Mouse (Mus musculus): ENCODE data around the gene Ip6k1. TPM values are rescaled to one million over a fixed set of nuclear protein-coding genes. Genes with fewer than 3 reads are reported as not detected.
A peak's percentile ranks its signal among the peaks of the same experiment; 100 is the strongest.

Gene Ip6k1
- 100 to 1,000 TPM; 175 to 179 TPM for total RNA-seq (2021)
- long read RNA-seq, experiment 1, full-length matches to known transcripts: 144 of 235 reads
- long read RNA-seq, experiment 1, partial matches to known transcripts: 49 of 235 reads
- long read RNA-seq, experiment 1, other reads (novel, unspliced or antisense): 42 of 235 reads
- long read RNA-seq, experiment 2, full-length matches to known transcripts: 99 of 187 reads
- long read RNA-seq, experiment 2, partial matches to known transcripts: 46 of 187 reads
- long read RNA-seq, experiment 2, other reads (novel, unspliced or antisense): 42 of 187 reads

- DNase-seq (ENCODE audit: low spot score in 2 of 2): peak; percentile 100
- intact Hi-C loops (cut with DNase I): no loop called here
Measured at GRCm38 (mm10) chr9:108001922-108002770, at the start of gene Ip6k1. Gene Ip6k1 (plus strand): TSS chr9:108002501.

GRCm38 (mm10) chr9:107955613-107956289, 46.5 kb upstream of the Ip6k1 start:
- intact Hi-C loops (cut with DNase I): no loop called here
- DNase-seq (ENCODE audit: low spot score in 2 of 2): no peak

DNA sequence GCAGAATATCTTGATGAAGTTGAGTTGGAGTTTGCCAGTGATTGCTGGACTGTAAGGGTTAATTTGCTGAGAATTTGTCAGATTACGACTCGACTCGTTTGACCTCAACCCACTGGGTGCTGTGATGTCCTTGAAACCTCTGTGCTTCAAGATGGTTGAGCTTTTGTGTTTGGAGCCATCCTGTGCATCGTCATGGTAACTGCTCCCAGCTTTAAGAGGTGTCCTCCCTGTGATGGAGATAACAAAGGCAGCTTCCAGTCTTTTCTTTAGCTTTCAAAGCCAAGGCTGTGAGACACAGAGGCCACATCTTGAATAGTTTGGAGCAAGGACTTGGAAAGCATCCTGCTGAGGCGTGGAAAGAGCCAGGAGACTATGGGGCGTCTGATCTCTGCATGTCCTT, 45.2 kb upstream of the Ip6k1 start:
- intact Hi-C loops (cut with DNase I): no loop called here
- DNase-seq (ENCODE audit: low spot score in 2 of 2): no peak

DNA sequence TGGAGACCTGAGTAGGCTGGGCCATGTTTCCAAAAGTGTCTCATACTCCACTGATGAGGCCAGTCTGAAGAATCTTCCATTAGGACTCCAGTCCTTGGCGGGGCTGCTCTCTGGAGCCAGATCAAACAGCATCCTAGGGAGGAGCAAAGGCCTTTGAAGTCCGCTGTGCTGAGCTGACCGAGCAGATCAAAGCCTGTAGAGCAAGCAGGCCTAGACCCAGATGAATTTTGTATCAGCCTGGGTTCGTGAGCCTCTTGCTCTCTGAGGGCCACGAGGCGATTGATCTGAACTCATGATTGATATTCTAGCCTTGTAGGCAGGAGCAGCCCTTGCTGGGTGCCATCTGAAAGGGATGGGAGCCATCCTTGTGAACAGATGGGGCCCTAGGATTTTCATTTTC, 42.4 kb upstream of the Ip6k1 start:
- intact Hi-C loops (cut with DNase I): loop anchor here (5.0 kb wide), 1 partner anchor 87 kb away; the partner anchor contains the start of gene Gmppb
- no peak for DNase-seq (ENCODE audit: low spot score in 2 of 2)

DNA sequence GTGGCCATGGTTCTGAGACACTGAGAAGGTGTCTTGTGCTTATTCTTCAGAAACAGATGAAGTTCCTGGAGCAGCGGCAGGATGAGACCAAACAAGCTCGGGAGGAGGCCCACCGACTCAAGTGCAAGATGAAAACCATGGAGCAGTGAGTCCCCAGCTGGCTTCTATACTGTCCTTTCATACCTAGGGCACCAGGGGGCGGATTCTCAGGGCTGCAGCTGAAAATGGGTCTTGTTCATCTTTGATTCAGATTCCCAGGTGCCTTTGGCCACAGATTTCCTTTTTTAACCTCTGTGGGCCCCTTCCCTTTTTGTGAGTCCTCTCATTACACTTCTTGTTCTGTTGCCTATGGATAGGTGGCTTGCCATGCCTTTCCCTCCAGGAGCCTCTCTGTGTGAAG, 41.4 kb upstream of the Ip6k1 start:
- DNase-seq (ENCODE audit: low spot score in 2 of 2): no peak
- intact Hi-C loops (cut with DNase I): loop anchor here (5.0 kb wide), 1 partner anchor 86 kb away; the partner anchor contains the start of gene Gmppb

- DNase-seq (ENCODE audit: low spot score in 2 of 2): peak; percentile 86 to 93
- intact Hi-C loops (cut with DNase I): loop anchor here (5.0 kb wide), 1 partner anchor 86 kb away; the partner anchor contains the start of gene Gmppb
Measured at GRCm38 (mm10) chr9:107961351-107961762, 40.9 kb upstream of the Ip6k1 start.

GRCm38 (mm10) chr9:107961881-107962280, 40.4 kb upstream of the Ip6k1 start:
- intact Hi-C loops (cut with DNase I): loop anchor here (2.0 to 5.0 kb wide), 2 partner anchors 57 to 85 kb away; partner anchors contain the start of gene Gmppb

GRCm38 (mm10) chr9:107962916-107963315, 39.4 kb upstream of the Ip6k1 start:
- intact Hi-C loops (cut with DNase I): loop anchor here (2.0 to 5.0 kb wide), 2 partner anchors 58 to 84 kb away; partner anchors contain the start of gene Gmppb
- DNase-seq (ENCODE audit: low spot score in 2 of 2): no peak

More at GRCm38 (mm10) chr9:107961881-107962280, 40.4 kb upstream of the Ip6k1 start:
- peak; percentile 73 to 87 for DNase-seq (ENCODE audit: low spot score in 2 of 2)

DNA sequence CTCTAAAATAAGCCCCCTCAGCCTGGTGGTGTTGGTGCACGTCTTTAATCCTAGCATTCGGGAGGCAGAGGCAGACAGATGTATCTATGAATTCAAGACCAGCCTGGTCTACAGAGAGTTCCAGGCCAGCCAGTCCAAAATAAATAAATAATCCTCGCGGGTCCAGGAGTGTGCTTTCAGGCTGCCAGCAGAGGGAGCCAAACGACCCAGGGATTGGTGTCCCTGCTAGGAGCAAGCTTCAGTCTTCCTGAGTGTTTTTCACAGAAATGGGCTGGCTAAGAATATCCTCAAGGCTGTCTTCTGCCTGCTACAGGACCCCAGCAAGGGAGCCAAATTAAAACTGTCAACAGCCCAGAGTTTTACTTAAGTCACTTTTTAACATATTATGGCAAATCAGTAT, 38.6 kb upstream of the Ip6k1 start:
- peak; percentile 75 to 88 for DNase-seq (ENCODE audit: low spot score in 2 of 2)
- intact Hi-C loops (cut with DNase I): loop anchor here (2.0 to 5.0 kb wide), 2 partner anchors 59 to 84 kb away; partner anchors contain the start of gene Gmppb

GRCm38 (mm10) chr9:107964681-107965080, 37.6 kb upstream of the Ip6k1 start:
- intact Hi-C loops (cut with DNase I): loop anchor here (5.0 kb wide), 1 partner anchor 83 kb away; the partner anchor contains the start of gene Gmppb
- DNase-seq (ENCODE audit: low spot score in 2 of 2): no peak

- intact Hi-C loops (cut with DNase I): no loop called here
Measured at GRCm38 (mm10) chr9:107966676-107967075, 35.6 kb upstream of the Ip6k1 start.

DNA sequence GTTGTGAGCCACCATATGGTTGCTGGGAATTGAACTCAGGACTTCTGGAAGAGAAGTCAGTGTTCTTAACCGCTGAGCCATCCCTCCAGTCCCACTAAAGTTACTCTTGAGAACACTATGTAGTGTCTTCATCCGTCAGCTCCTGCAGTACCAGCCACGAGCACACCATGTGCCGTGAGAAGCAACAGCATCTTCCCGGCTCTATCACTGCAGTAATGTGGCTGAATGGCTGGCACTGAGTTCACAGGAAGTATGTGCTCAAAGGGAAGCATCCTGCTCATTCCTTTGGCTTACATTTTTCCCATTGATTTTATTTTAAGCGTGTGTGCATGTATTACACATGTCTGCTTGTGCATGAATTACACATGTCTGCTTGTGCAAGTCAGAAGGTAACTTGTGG, 34.9 kb upstream of the Ip6k1 start:
- intact Hi-C loops (cut with DNase I): no loop called here
- no peak for DNase-seq (ENCODE audit: low spot score in 2 of 2)

More at GRCm38 (mm10) chr9:107966676-107967075, 35.6 kb upstream of the Ip6k1 start:
- no peak for DNase-seq (ENCODE audit: low spot score in 2 of 2)

GRCm38 (mm10) chr9:107968531-107968930, 33.8 kb upstream of the Ip6k1 start:
- no peak for DNase-seq (ENCODE audit: low spot score in 2 of 2)
- intact Hi-C loops (cut with DNase I): no loop called here

DNA sequence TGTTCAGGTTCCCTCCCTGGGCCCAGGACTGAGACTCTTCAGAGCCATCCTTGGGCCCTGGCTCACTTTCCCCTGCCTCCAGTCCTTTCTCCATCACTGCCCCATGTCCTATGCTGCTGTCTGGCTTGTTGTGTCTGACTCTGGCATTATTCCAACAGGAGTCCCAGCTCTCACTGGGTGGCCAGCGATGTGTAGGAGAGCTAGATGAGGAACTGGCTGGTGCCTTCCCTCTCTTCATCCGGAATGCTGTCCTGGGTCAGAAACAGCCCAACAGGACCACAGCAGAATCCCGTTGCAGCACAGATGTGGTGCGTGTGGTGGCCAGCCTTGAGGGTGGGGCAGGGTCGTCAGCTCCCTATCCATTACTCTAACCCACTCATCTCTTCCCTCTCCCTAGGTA, 32.0 kb upstream of the Ip6k1 start:
- intact Hi-C loops (cut with DNase I): no loop called here
- no peak for DNase-seq (ENCODE audit: low spot score in 2 of 2)

DNA sequence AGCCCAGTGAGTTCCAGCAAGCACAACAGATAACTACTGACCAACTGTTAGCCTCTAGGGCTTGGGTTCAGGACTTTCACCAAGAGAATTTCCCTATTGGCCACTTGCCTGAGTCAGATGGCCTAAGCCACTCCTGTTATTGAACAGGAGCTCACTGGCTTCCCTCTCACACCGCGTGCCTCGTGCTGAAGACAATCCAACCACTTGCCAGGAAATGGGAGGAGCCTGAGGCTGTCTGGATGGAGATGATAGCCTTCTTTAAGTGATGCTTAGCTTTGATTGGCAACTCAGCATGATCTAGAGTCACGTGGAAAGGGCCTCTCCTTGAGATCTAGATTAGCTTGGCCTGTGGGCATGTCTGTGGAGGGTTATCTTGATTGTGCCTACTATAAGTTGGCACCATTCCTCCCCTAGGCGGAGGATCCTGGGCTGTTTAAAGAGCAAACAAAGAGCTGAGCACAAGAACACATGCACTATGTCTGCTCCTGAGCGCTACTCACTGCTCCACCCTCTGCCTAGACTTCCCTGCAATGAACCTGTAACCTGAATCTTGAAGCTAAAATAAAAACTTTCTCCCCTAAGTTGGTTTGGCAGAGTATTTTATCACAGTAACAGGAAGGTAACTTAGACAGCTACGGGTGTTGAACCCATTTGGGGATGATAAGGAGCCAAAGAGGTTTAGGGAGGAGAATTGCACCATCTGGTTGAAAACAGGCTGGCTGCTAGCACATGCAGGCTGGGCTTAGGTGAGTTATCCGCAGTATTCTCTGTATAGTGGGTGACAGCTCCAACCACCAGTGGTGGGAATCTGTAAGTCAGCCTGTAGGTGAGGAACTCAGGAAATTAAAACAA, 30.4 kb upstream of the Ip6k1 start:
- intact Hi-C loops (cut with DNase I): no loop called here
- DNase-seq (ENCODE audit: low spot score in 2 of 2): no peak

- DNase-seq (ENCODE audit: low spot score in 2 of 2): no peak
- intact Hi-C loops (cut with DNase I): no loop called here
Measured at GRCm38 (mm10) chr9:107974491-107975171, 27.7 kb upstream of the Ip6k1 start.

- no peak for DNase-seq (ENCODE audit: low spot score in 2 of 2)
- intact Hi-C loops (cut with DNase I): no loop called here
Measured at GRCm38 (mm10) chr9:107975399-107976386, 26.6 kb upstream of the Ip6k1 start, which contains the start of gene Uba7. Gene Uba7 (plus strand): TSS chr9:107975505.

Measured in left cerebral cortex, postnatal 14 days (tissue).